Mouse (Mus musculus) forebrain, postnatal 0 days (tissue): Measurements from ENCODE around the gene Senp1. TPM values are rescaled to one million over a fixed set of nuclear protein-coding genes. Genes with fewer than 3 reads are reported as not detected.

Experiments used
- ATAC-seq: fragments of 200-750 bp; cut with Nextera tagmentation; 2 replicates; pipeline ENCODE4 v1.8.0; 2017; ENCODE audit warnings: mild to moderate bottlenecking, moderate library complexity
- DNase-seq: peaks from one replicate; pipeline ENCODE4 v3.0.0-alpha.2; 2015
- H3K27ac ChIP-seq: fragments of 300-500 bp; sonication (generic); 2 replicates; pipeline ENCODE4 v1.5.1; 2014; ENCODE audit warnings: low read depth, mild to moderate bottlenecking, antibody characterized with exemption, low read length, moderate library complexity, mixed read lengths
- H3K27me3 ChIP-seq: fragments of 300-500 bp; sonication (generic); 2 replicates; pipeline ENCODE4 v1.6.1; 2014; ENCODE audit warnings: mild to moderate bottlenecking, low read length, mixed read lengths; ENCODE audit not compliant: insufficient read depth
- H3K36me3 ChIP-seq: fragments of 300-500 bp; sonication (generic); 2 replicates; pipeline ENCODE4 v1.6.1; 2014; ENCODE audit warnings: mild to moderate bottlenecking, moderate library complexity; ENCODE audit not compliant: insufficient read depth
- H3K4me1 ChIP-seq: fragments of 300-500 bp; sonication (generic); 2 replicates; pipeline ENCODE4 v1.6.1; 2014; ENCODE audit warnings: antibody characterized with exemption; ENCODE audit not compliant: insufficient read depth
- H3K4me2 ChIP-seq: fragments of 300-500 bp; sonication (generic); 2 replicates; pipeline ENCODE4 v1.6.1; 2014; ENCODE audit warnings: low read depth, mild to moderate bottlenecking, moderate library complexity
- H3K4me3 ChIP-seq: fragments of 300-500 bp; sonication (generic); 2 replicates; pipeline ENCODE4 v1.5.1; 2014; ENCODE audit warnings: low read depth, low read length, mixed read lengths
- H3K9ac ChIP-seq: fragments of 300-500 bp; sonication (generic); 2 replicates; pipeline ENCODE4 v1.6.1; 2014; ENCODE audit warnings: mild to moderate bottlenecking
- H3K9me3 ChIP-seq: fragments of 300-500 bp; sonication (generic); 2 replicates; pipeline ENCODE4 v1.6.1; 2016; ENCODE audit warnings: low read length
- CTCF ChIP-seq: sonication (generic); IDR thresholded peaks from 2 replicates; pipeline ENCODE4 v1.5.1; 2016; ENCODE audit warnings: antibody characterized with exemption, control low read depth, low read depth
- WGBS: fragments of 180-500 bp; shearing (Covaris S2); extraction: QIAGEN DNeasy Blood & Tissue Kit; methylation state at CpG from one replicate; pipeline ENCODE4 v1.1.7; 2014; 5-methylcytosine and 5-hydroxymethylcytosine counted together
- polyA plus RNA-seq: library from polyadenylated mRNA; unstranded; fragments of >200 nt; fragmentation: Nextera tagmentation; extraction: Ambion mirVana; gene quantifications from 2 replicates; pipeline ENCODE4 v1.2.1, GENCODE M21; 2015
- total RNA-seq: library from RNA; depleted of rRNA; stranded (reverse); fragments of >200 nt; gene quantifications from 2 replicates; pipeline ENCODE4 v1.2.3, GENCODE M21; 2014

The Senp1 gene
- total and polyA plus RNA-seq, 2 experiments from 2014 or later = 12.2 to 19.8 TPM

DNA sequence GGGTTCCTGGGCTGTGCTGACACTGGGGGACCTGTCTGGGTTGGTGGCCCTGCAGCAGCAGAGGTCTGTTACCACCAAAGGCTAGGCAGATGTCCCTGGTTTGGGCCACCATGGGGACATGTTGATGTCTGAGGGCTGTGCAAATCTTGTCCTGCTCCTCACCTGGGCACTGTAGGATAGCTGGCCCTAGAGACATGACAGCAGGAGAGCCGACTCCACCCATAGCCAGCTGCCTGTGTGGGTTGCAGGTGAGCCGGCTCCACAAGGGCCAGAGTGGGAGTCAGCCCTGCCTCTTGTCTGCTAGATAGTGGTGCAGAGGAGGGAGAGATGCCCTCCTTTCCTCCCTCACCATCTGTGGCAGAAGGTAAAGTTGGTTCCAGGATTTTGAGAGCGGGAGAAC, 23.2 kb downstream of the Senp1 start:
- no peaks in the 10 kb centered on the region for H3K27me3 ChIP-seq
- no peak overlapping the region for H3K4me3 ChIP-seq
- TF ChIP-seq CTCF = no peak
- WGBS = 89% methylated on average over 3 of the region's 3 CpGs
- H3K4me2 ChIP-seq = no peak overlapping the region
- no peaks in the 10 kb centered on the region for H3K9me3 ChIP-seq
- DNase-seq (no peak), ATAC-seq (no peak)
- peaks cover 41% of the 10 kb centered on the region for H3K36me3 ChIP-seq
- H3K4me1 ChIP-seq = no peaks in the 10 kb centered on the region
- H3K9ac ChIP-seq = no peak overlapping the region
- no peak overlapping the region for H3K27ac ChIP-seq

GRCm38 (mm10) chr15:98069566-98070245, 23.8 kb downstream of the Senp1 start:
- Histone ChIP-seq H3K36me3 (peaks cover 40% of the 10 kb centered on the region), H3K4me2 (no peak overlapping the region), H3K4me1 (no peaks in the 10 kb centered on the region), H3K27me3 (no peaks in the 10 kb centered on the region), H3K9ac (no peak overlapping the region), H3K4me3 (no peak overlapping the region), H3K27ac (no peak overlapping the region), H3K9me3 (no peaks in the 10 kb centered on the region)
- no peak for ATAC-seq
- WGBS = 92% methylated on average over 8 of the region's 8 CpGs
- TF ChIP-seq CTCF = no peak
- DNase-seq = no peak

GRCm38 (mm10) chr15:98068506-98068905, 25.0 kb downstream of the Senp1 start:
- Histone ChIP-seq H3K4me2 (no peak overlapping the region), H3K4me3 (no peak overlapping the region), H3K9me3 (no peaks in the 10 kb centered on the region), H3K9ac (no peak overlapping the region), H3K27me3 (no peaks in the 10 kb centered on the region), H3K27ac (no peak overlapping the region), H3K4me1 (no peaks in the 10 kb centered on the region), H3K36me3 (peaks cover 45% of the 10 kb centered on the region)
- ATAC-seq = no peak
- WGBS = 90% methylated on average over 9 of the region's 9 CpGs
- no peak for DNase-seq
- TF ChIP-seq CTCF = no peak

GRCm38 (mm10) chr15:98067492-98067891, 26.1 kb downstream of the Senp1 start:
- Histone ChIP-seq H3K27me3 (no peaks in the 10 kb centered on the region), H3K4me1 (no peaks in the 10 kb centered on the region), H3K4me3 (no peak overlapping the region), H3K27ac (no peak overlapping the region), H3K36me3 (peaks cover 55% of the 10 kb centered on the region), H3K9me3 (no peaks in the 10 kb centered on the region), H3K4me2 (no peak overlapping the region), H3K9ac (no peak overlapping the region)
- TF ChIP-seq CTCF = no peak
- ATAC-seq (no peak), DNase-seq (no peak)
- 61% methylated on average over 3 of the region's 3 CpGs for WGBS

DNA sequence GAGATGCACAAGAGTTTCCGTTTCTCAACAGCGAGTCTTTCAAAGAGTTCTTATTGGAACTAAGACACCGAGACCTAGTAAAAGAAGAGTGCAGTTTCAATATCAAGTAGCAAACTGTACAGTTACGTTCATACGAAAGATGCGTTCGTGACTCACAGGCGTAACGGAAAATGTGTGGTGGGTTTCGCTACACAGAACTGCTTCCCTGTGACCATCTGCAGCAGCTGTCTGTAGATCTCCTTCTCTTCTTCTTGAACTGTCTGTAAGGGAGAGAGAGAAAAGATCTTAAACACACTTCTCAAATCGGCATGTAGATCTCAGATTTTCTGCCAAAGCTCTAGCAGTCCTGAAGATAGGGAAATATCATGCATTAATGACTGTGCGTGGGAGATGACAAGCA, 26.9 kb downstream of the Senp1 start:
- Histone ChIP-seq H3K9me3 (no peaks in the 10 kb centered on the region), H3K9ac (no peak overlapping the region), H3K27ac (no peak overlapping the region), H3K36me3 (peaks cover 57% of the 10 kb centered on the region), H3K4me1 (no peaks in the 10 kb centered on the region), H3K4me2 (no peak overlapping the region), H3K4me3 (no peak overlapping the region), H3K27me3 (no peaks in the 10 kb centered on the region)
- DNase-seq (no peak), ATAC-seq (no peak)
- WGBS = 93% methylated on average over 12 of the region's 12 CpGs
- no peak for TF ChIP-seq CTCF

GRCm38 (mm10) chr15:98065881-98066280, 27.7 kb downstream of the Senp1 start:
- Histone ChIP-seq H3K4me3 (no peak overlapping the region), H3K27me3 (no peaks in the 10 kb centered on the region), H3K9me3 (no peaks in the 10 kb centered on the region), H3K4me2 (no peak overlapping the region), H3K4me1 (no peaks in the 10 kb centered on the region), H3K36me3 (peaks cover 60% of the 10 kb centered on the region), H3K27ac (no peak overlapping the region), H3K9ac (no peak overlapping the region)
- TF ChIP-seq CTCF = no peak
- no peak for ATAC-seq
- WGBS = 89% methylated on average over 5 of the region's 5 CpGs
- no peak for DNase-seq

- 22% methylated on average over 5 of the region's 5 CpGs for WGBS
Observed at GRCm38 (mm10) chr15:98055246-98055645, 38.3 kb downstream of the Senp1 start.

More at GRCm38 (mm10) chr15:98055246-98055645, 38.3 kb downstream of the Senp1 start:
- peak; percentile 72 for TF ChIP-seq CTCF
- DNase-seq (peak; percentile 53), ATAC-seq (no peak; the same call in 1 of the 2 replicates)
- Histone ChIP-seq H3K4me1 (no peaks in the 10 kb centered on the region), H3K9me3 (no peaks in the 10 kb centered on the region), H3K36me3 (peaks cover 59% of the 10 kb centered on the region), H3K4me3 (no peak overlapping the region), H3K27ac (no peak overlapping the region), H3K27me3 (no peaks in the 10 kb centered on the region), H3K4me2 (no peak overlapping the region), H3K9ac (no peak overlapping the region)
